Mouse (Mus musculus) cerebellum, postnatal 4 days (tissue): ENCODE measurements at regions not wholly inside any gene's neighbourhood (a gene's known extent, or its start where the extent isn't known, plus 50 kb on each side); places are given as distances from the start of the nearest gene placed in this dataset.

Source experiments
- DNase-seq, 2 experiments: peaks; one replicate each; pipeline ENCODE4 v3.0.0; 2022; ENCODE audit warnings: low spot score in 2 of 2, mixed read lengths in 1 of 2

- DNase-seq: no peak
Measured at GRCm38 (mm10) chr16:28109771-28110170, 643.1 kb downstream of the Fgf12 start.
